In genomic region chr3:52322401-52323385, GRCm38 (mm10) we compare ENCODE assay signal across 9 mouse cellular contexts. TPM values are rescaled to one million over a fixed set of nuclear protein-coding genes. Genes with fewer than 3 reads are reported as not detected.
DNase-seq lines count a peak whose midpoint lies in the region; ATAC-seq and TF ChIP-seq lines count a peak whose summit lies in the region.
"Had no signal": no experiment of that assay in that cellular context is flagged by ENCODE, and none has a peak within 500 bp of the region (broad histone marks: within the 10 kb centered on the region; RNA-seq: fewer than 3 reads in every experiment).

No protein-coding gene starts in this region.

- TF ChIP-seq CTCF in heart, postnatal 0 days (IDR thresholded peaks at IDR 0.05; ENCODE audit: low read depth), result no peak

- no peaks in the 10 kb centered on the region for H3K27me3 ChIP-seq in heart, postnatal 0 days (ENCODE audit: control insufficient read depth, insufficient read depth, low read length)
- no peaks in the 10 kb centered on the region for H3K27me3 ChIP-seq in midbrain, embryonic 14.5 days (ENCODE audit: control insufficient read depth, insufficient read depth, low read length)
- no peaks in the 10 kb centered on the region for H3K27me3 ChIP-seq in midbrain, embryonic 13.5 days
- H3K27me3 ChIP-seq: limb, embryonic 13.5 days had no signal

- no peak overlapping the region for H3K27ac ChIP-seq in heart, postnatal 0 days (ENCODE audit: low read depth)
- no peak overlapping the region for H3K27ac ChIP-seq in midbrain, embryonic 14.5 days (replicated peaks; ENCODE audit: low read depth, low read length)
- H3K27ac ChIP-seq in midbrain, embryonic 13.5 days, result no peak overlapping the region
- H3K27ac ChIP-seq: limb, embryonic 13.5 days had no signal

- no peak for DNase-seq in heart, postnatal 0 days (ENCODE audit: low spot score)
- no peak for DNase-seq in heart, postnatal 36 days
- peak; percentile 58 for DNase-seq in midbrain, embryonic 14.5 days
- peak; percentile 37 for DNase-seq in kidney, postnatal 10 days
- peak; percentile 54 for DNase-seq in thymus, postnatal 25 days
- no peak for DNase-seq in MN1 (ENCODE audit: low spot score)
- no peak for DNase-seq in testis, postnatal 10 days (ENCODE audit: low spot score)

- H3K9me3 ChIP-seq in heart, postnatal 0 days (replicated peaks; ENCODE audit: control insufficient read depth, low read length), result no peaks in the 10 kb centered on the region
- no peaks in the 10 kb centered on the region for H3K9me3 ChIP-seq in midbrain, embryonic 14.5 days (ENCODE audit: control insufficient read depth, low read length)
- H3K9me3 ChIP-seq in midbrain, embryonic 13.5 days, result no peaks in the 10 kb centered on the region
- H3K9me3 ChIP-seq: limb, embryonic 13.5 days had no signal

- intact Hi-C loops in heart, postnatal 36 days (cut with DNase I), result no loop called here

- no peaks in the 10 kb centered on the region for H3K36me3 ChIP-seq in heart, postnatal 0 days (replicated peaks; ENCODE audit: control insufficient read depth, insufficient read depth, low read length)
- H3K36me3 ChIP-seq in midbrain, embryonic 14.5 days (ENCODE audit: control insufficient read depth, insufficient read depth, low read length), result no peaks in the 10 kb centered on the region
- no peaks in the 10 kb centered on the region for H3K36me3 ChIP-seq in midbrain, embryonic 13.5 days
- H3K36me3 ChIP-seq: limb, embryonic 13.5 days had no signal

- peaks cover 11% of the 10 kb centered on the region; the same call in 1 of the 2 replicates for H3K4me1 ChIP-seq in heart, postnatal 0 days (ENCODE audit: control insufficient read depth, insufficient read depth)
- no peaks in the 10 kb centered on the region for H3K4me1 ChIP-seq in midbrain, embryonic 14.5 days (ENCODE audit: control insufficient read depth, insufficient read depth, low read length)
- no peaks in the 10 kb centered on the region for H3K4me1 ChIP-seq in midbrain, embryonic 13.5 days (replicated peaks)

- no peak for ATAC-seq in heart, postnatal 0 days (ENCODE audit: insufficient read depth, low read depth)
- no peak for ATAC-seq in midbrain, embryonic 14.5 days (ENCODE audit: low FRiP score, low TSS enrichment)
- no peak for ATAC-seq in midbrain, embryonic 13.5 days

- 22% methylated on average over 9 of the region's 9 CpGs for WGBS in heart, postnatal 0 days
- WGBS in midbrain, embryonic 14.5 days, result 44% methylated on average over 9 of the region's 9 CpGs
- 45% methylated on average over 9 of the region's 9 CpGs for WGBS in midbrain, embryonic 13.5 days

- H3K4me3 ChIP-seq in heart, postnatal 0 days (ENCODE audit: low read depth, low read length), result no peak overlapping the region
- no peak overlapping the region for H3K4me3 ChIP-seq in midbrain, embryonic 14.5 days (replicated peaks; ENCODE audit: low read depth, low read length)
- no peak overlapping the region for H3K4me3 ChIP-seq in midbrain, embryonic 13.5 days (replicated peaks)
- H3K4me3 ChIP-seq: limb, embryonic 13.5 days had no signal

- TF ChIP-seq EP300 in heart, postnatal 0 days (IDR thresholded peaks at IDR 0.05; ENCODE audit: low read depth), result no peak

- H3K4me2 ChIP-seq in heart, postnatal 0 days (ENCODE audit: low read depth, low read length), result peak overlapping the region; percentile 13; the same call in 1 of the 2 replicates
- H3K4me2 ChIP-seq in midbrain, embryonic 14.5 days (ENCODE audit: low read length), result no peak overlapping the region
- no peak overlapping the region for H3K4me2 ChIP-seq in midbrain, embryonic 13.5 days (replicated peaks)
- H3K4me2 ChIP-seq: limb, embryonic 13.5 days had no signal

- H3K9ac ChIP-seq in heart, postnatal 0 days (replicated peaks; ENCODE audit: low read depth, low read length), result no peak overlapping the region
- H3K9ac ChIP-seq in midbrain, embryonic 14.5 days (replicated peaks; ENCODE audit: low read length), result no peak overlapping the region
- no peak overlapping the region for H3K9ac ChIP-seq in midbrain, embryonic 13.5 days (replicated peaks)
- H3K9ac ChIP-seq: limb, embryonic 13.5 days had no signal

RNA-seq across cellular contexts. Expression of gene Foxo1, which starts 54.6 kb away (rescaled TPM):
- 4.7 and 8.9 TPM in 2 replicates for total RNA-seq in heart, postnatal 0 days (2014; rRNA removed; ENCODE audit: low replicate concordance)
- 3.3 and 3.6 TPM in 2 replicates for polyA plus RNA-seq in heart, postnatal 0 days (2015; fragmentation: Nextera tagmentation; extraction: Ambion mirVana)
- 10 to 100 TPM; 13.9 to 15.4 TPM for total RNA-seq in heart, postnatal 36 days (2021)
- 3.3 and 4.3 TPM in 2 replicates for polyA plus RNA-seq in midbrain, embryonic 14.5 days (2014; fragmentation: Nextera tagmentation; extraction: Ambion mirVana)
- polyA plus RNA-seq in midbrain, embryonic 13.5 days (2015; fragmentation: Nextera tagmentation; extraction: Ambion mirVana), result 1.7 and 2.6 TPM in 2 replicates

Comparison
In these comparisons a context has a peak if more than half of its experiments do, and no peak if none do; other contexts are left out.
1. DNase-seq: peak in midbrain, embryonic 14.5 days (single experiment), kidney, postnatal 10 days (single experiment) and thymus, postnatal 25 days (single experiment); none in heart, postnatal 0 days (single experiment), heart, postnatal 36 days (0 of 2), MN1 (single experiment) and testis, postnatal 10 days (single experiment).